Mouse (Mus musculus) midbrain, embryonic 13.5 days (tissue): ENCODE results near the gene Anxa11. TPM values are rescaled to one million over a fixed set of nuclear protein-coding genes. Genes with fewer than 3 reads are reported as not detected.
"Not testable (repeated sequence)": the region's sequence is repeated elsewhere in the genome, so short reads cannot be mapped to it uniquely, and the experiment has no call there.

Experiments used
- ATAC-seq: fragments of 200-750 bp; cut with Nextera tagmentation; 2 replicates; pipeline ENCODE4 v1.8.0; 2017; ENCODE audit warnings: mild to moderate bottlenecking, moderate TSS enrichment, moderate library complexity
- H3K27ac ChIP-seq: fragments of 300-500 bp; sonication (generic); 2 replicates; pipeline ENCODE4 v1.5.1; 2015; ENCODE audit warnings: inconsistent platforms, mild to moderate bottlenecking, moderate library complexity
- H3K27me3 ChIP-seq: fragments of 300-500 bp; sonication (generic); 2 replicates; pipeline ENCODE4 v1.6.1; 2015; ENCODE audit warnings: mild to moderate bottlenecking, inconsistent platforms
- H3K36me3 ChIP-seq: fragments of 300-500 bp; sonication (generic); 2 replicates; pipeline ENCODE4 v1.6.1; 2015; ENCODE audit warnings: mild to moderate bottlenecking, inconsistent platforms
- H3K4me1 ChIP-seq: fragments of 300-500 bp; sonication (generic); replicated peaks from 2 replicates; pipeline ENCODE4 v1.6.1; 2015; ENCODE audit warnings: inconsistent platforms
- H3K4me2 ChIP-seq: fragments of 300-500 bp; sonication (generic); replicated peaks from 2 replicates; pipeline ENCODE4 v1.6.1; 2015; ENCODE audit warnings: moderate library complexity, mild to moderate bottlenecking, inconsistent platforms
- H3K4me3 ChIP-seq: fragments of 300-500 bp; sonication (generic); replicated peaks from 2 replicates; pipeline ENCODE4 v1.5.1; 2015; ENCODE audit warnings: mild to moderate bottlenecking, inconsistent platforms
- H3K9ac ChIP-seq: fragments of 300-500 bp; sonication (generic); replicated peaks from 2 replicates; pipeline ENCODE4 v1.6.1; 2015; ENCODE audit warnings: mild to moderate bottlenecking, inconsistent platforms
- H3K9me3 ChIP-seq: fragments of 300-500 bp; sonication (generic); 2 replicates; pipeline ENCODE4 v1.6.1; 2016; ENCODE audit warnings: mild to moderate bottlenecking, inconsistent platforms
- WGBS: fragments of 180-500 bp; shearing (Covaris S2); methylation state at CpG from one replicate; pipeline ENCODE4 v1.1.7; 2015; 5-methylcytosine and 5-hydroxymethylcytosine counted together
- polyA plus RNA-seq: library from polyadenylated mRNA; unstranded; fragments of >200 nt; fragmentation: Nextera tagmentation; extraction: Ambion mirVana; gene quantifications from 2 replicates; pipeline ENCODE4 v1.2.1, GENCODE M21; 2015

Gene Anxa11
- polyA plus RNA-seq, 1 experiment from 2014 or later: 1.9 TPM

- 94% methylated on average over 4 of the region's 4 CpGs for WGBS
- Histone ChIP-seq H3K4me3 (no peak overlapping the region), H3K4me1 (peaks cover 15% of the 10 kb centered on the region), H3K27ac (no peak overlapping the region), H3K4me2 (no peak overlapping the region), H3K9ac (no peak overlapping the region), H3K36me3 (no peaks in the 10 kb centered on the region), H3K27me3 (peaks cover 55% of the 10 kb centered on the region), H3K9me3 (no peaks in the 10 kb centered on the region)
- no peak for ATAC-seq
These were observed 2.4 kb downstream of the Anxa11 start for GRCm38 (mm10) chr14:25844372-25844771.

GRCm38 (mm10) chr14:25845832-25846383, 4.0 kb downstream of the Anxa11 start:
- no peaks in the 10 kb centered on the region for H3K9me3 ChIP-seq
- H3K4me3 ChIP-seq: no peak overlapping the region
- no peak overlapping the region for H3K9ac ChIP-seq
- H3K27me3 ChIP-seq: peaks cover 49% of the 10 kb centered on the region
- no peaks in the 10 kb centered on the region for H3K36me3 ChIP-seq
- no peak overlapping the region for H3K4me2 ChIP-seq
- no peak for ATAC-seq
- no peak overlapping the region for H3K27ac ChIP-seq
- H3K4me1 ChIP-seq: peaks cover 15% of the 10 kb centered on the region
- WGBS: 93% methylated on average over 6 of the region's 6 CpGs

GRCm38 (mm10) chr14:25846516-25846915, 4.6 kb downstream of the Anxa11 start:
- Histone ChIP-seq H3K4me3 (no peak overlapping the region), H3K4me1 (peaks cover 15% of the 10 kb centered on the region), H3K27ac (no peak overlapping the region), H3K9me3 (no peaks in the 10 kb centered on the region), H3K4me2 (no peak overlapping the region), H3K36me3 (no peaks in the 10 kb centered on the region), H3K9ac (no peak overlapping the region), H3K27me3 (peaks cover 44% of the 10 kb centered on the region)
- 89% methylated on average over 8 of the region's 8 CpGs for WGBS
- ATAC-seq: no peak

- ATAC-seq: no peak
- Histone ChIP-seq H3K9ac (no peak overlapping the region), H3K27ac (no peak overlapping the region), H3K27me3 (peaks cover 32% of the 10 kb centered on the region), H3K9me3 (no peaks in the 10 kb centered on the region), H3K4me1 (peaks cover 3% of the 10 kb centered on the region), H3K4me2 (no peak overlapping the region), H3K4me3 (no peak overlapping the region), H3K36me3 (no peaks in the 10 kb centered on the region)
- WGBS: 55% methylated on average over 9 of the region's 9 CpGs
These were observed 5.7 kb downstream of the Anxa11 start for GRCm38 (mm10) chr14:25847660-25848059.

GRCm38 (mm10) chr14:25848237-25848636, 6.3 kb downstream of the Anxa11 start:
- ATAC-seq: no peak
- WGBS: 85% methylated on average over 6 of the region's 6 CpGs
- no peaks in the 10 kb centered on the region for H3K36me3 ChIP-seq
- H3K4me2 ChIP-seq: no peak overlapping the region
- H3K27ac ChIP-seq: no peak overlapping the region
- H3K9ac ChIP-seq: no peak overlapping the region
- H3K4me1 ChIP-seq: no peaks in the 10 kb centered on the region
- no peaks in the 10 kb centered on the region for H3K9me3 ChIP-seq
- peaks cover 26% of the 10 kb centered on the region for H3K27me3 ChIP-seq
- no peak overlapping the region for H3K4me3 ChIP-seq

- H3K27me3 ChIP-seq: peaks cover 22% of the 10 kb centered on the region
- H3K4me2 ChIP-seq, H3K27ac ChIP-seq, ATAC-seq, H3K4me1 ChIP-seq, H3K36me3 ChIP-seq, H3K9me3 ChIP-seq, H3K4me3 ChIP-seq, H3K9ac ChIP-seq: not testable (repeated sequence)
- 94% methylated on average over 3 of the region's 4 CpGs for WGBS
These were observed 6.8 kb downstream of the Anxa11 start for GRCm38 (mm10) chr14:25848708-25849107.

GRCm38 (mm10) chr14:25850433-25850832, 8.5 kb downstream of the Anxa11 start:
- Histone ChIP-seq H3K4me2 (no peak overlapping the region), H3K4me3 (no peak overlapping the region), H3K4me1 (no peaks in the 10 kb centered on the region), H3K9me3 (no peaks in the 10 kb centered on the region), H3K27me3 (peaks cover 9% of the 10 kb centered on the region; the same call in 1 of the 2 replicates), H3K9ac (no peak overlapping the region), H3K36me3 (no peaks in the 10 kb centered on the region), H3K27ac (no peak overlapping the region)
- ATAC-seq: no peak
- 98% methylated on average over 2 of the region's 2 CpGs for WGBS

GRCm38 (mm10) chr14:25851189-25851588, 9.2 kb downstream of the Anxa11 start:
- 91% methylated on average over 6 of the region's 6 CpGs for WGBS
- no peak overlapping the region for H3K4me2 ChIP-seq
- no peak overlapping the region for H3K27ac ChIP-seq
- H3K9me3 ChIP-seq: no peaks in the 10 kb centered on the region
- no peaks in the 10 kb centered on the region for H3K36me3 ChIP-seq
- no peaks in the 10 kb centered on the region for H3K4me1 ChIP-seq
- H3K27me3 ChIP-seq: 0 out of 2 replicates have a peak, but pooled peaks cover 4% of the 10 kb centered on the region
- no peak overlapping the region for H3K4me3 ChIP-seq
- no peak overlapping the region for H3K9ac ChIP-seq
- ATAC-seq: no peak

- H3K9ac ChIP-seq: no peak overlapping the region
- no peaks in the 10 kb centered on the region for H3K36me3 ChIP-seq
- 90% methylated on average over 11 of the region's 11 CpGs for WGBS
- H3K27ac ChIP-seq: no peak overlapping the region
- no peaks in the 10 kb centered on the region for H3K4me1 ChIP-seq
- H3K9me3 ChIP-seq: no peaks in the 10 kb centered on the region
- no peak for ATAC-seq
- no peak overlapping the region for H3K4me2 ChIP-seq
- H3K27me3 ChIP-seq: no peaks in the 10 kb centered on the region
- no peak overlapping the region for H3K4me3 ChIP-seq
These were observed 10.2 kb downstream of the Anxa11 start for GRCm38 (mm10) chr14:25852121-25852561.

GRCm38 (mm10) chr14:25853295-25853694, 11.3 kb downstream of the Anxa11 start:
- Histone ChIP-seq H3K9me3 (no peaks in the 10 kb centered on the region), H3K4me1 (no peaks in the 10 kb centered on the region), H3K9ac (no peak overlapping the region), H3K27ac (no peak overlapping the region), H3K4me2 (no peak overlapping the region), H3K4me3 (no peak overlapping the region), H3K27me3 (no peaks in the 10 kb centered on the region), H3K36me3 (no peaks in the 10 kb centered on the region)
- 82% methylated on average over 6 of the region's 6 CpGs for WGBS
- no peak for ATAC-seq

GRCm38 (mm10) chr14:25853717-25854452, 11.9 kb downstream of the Anxa11 start:
- Histone ChIP-seq H3K9me3 (no peaks in the 10 kb centered on the region), H3K4me3 (no peak overlapping the region), H3K36me3 (no peaks in the 10 kb centered on the region), H3K4me2 (no peak overlapping the region), H3K27ac (no peak overlapping the region), H3K9ac (no peak overlapping the region), H3K27me3 (no peaks in the 10 kb centered on the region), H3K4me1 (no peaks in the 10 kb centered on the region)
- WGBS: 93% methylated on average over 16 of the region's 16 CpGs
- ATAC-seq: no peak

- Histone ChIP-seq H3K9me3 (no peaks in the 10 kb centered on the region), H3K4me3 (no peak overlapping the region), H3K4me1 (no peaks in the 10 kb centered on the region), H3K27me3 (no peaks in the 10 kb centered on the region), H3K9ac (no peak overlapping the region), H3K36me3 (no peaks in the 10 kb centered on the region), H3K4me2 (no peak overlapping the region), H3K27ac (no peak overlapping the region)
- 66% methylated on average over 8 of the region's 8 CpGs for WGBS
- no peak for ATAC-seq
These were observed 13.4 kb downstream of the Anxa11 start for GRCm38 (mm10) chr14:25855241-25855885.
